35 mouse cellular contexts compared by ENCODE assay signal in genomic region chr6:73469567-73469966, GRCm38 (mm10). TPM values are rescaled to one million over a fixed set of nuclear protein-coding genes. Genes with fewer than 3 reads are reported as not detected.
"Had no signal": no experiment of that assay in that cellular context is flagged by ENCODE, and none has a peak within 500 bp of the region (broad histone marks: within the 10 kb centered on the region; RNA-seq: fewer than 3 reads in every experiment).

Gene 4931417E11Rik (minus strand): TSS chr6:73469667.

- H3K36me3 ChIP-seq: embryonic facial prominence, embryonic 10.5 days; embryonic facial prominence, embryonic 12.5 days; embryonic facial prominence, embryonic 13.5 days; embryonic facial prominence, embryonic 15.5 days; forebrain, embryonic 10.5 days; forebrain, embryonic 12.5 days; forebrain, embryonic 15.5 days had no signal

- H3K4me3 ChIP-seq: embryonic facial prominence, embryonic 10.5 days; embryonic facial prominence, embryonic 12.5 days; embryonic facial prominence, embryonic 13.5 days; embryonic facial prominence, embryonic 15.5 days; erythroblast, embryonic 14.5 days; forebrain, embryonic 10.5 days; forebrain, embryonic 12.5 days; forebrain, embryonic 13.5 days; forebrain, embryonic 15.5 days; gastrocnemius, adult 2 months had no signal

- H3K4me1 ChIP-seq: embryonic facial prominence, embryonic 10.5 days; embryonic facial prominence, embryonic 12.5 days; embryonic facial prominence, embryonic 13.5 days; embryonic facial prominence, embryonic 15.5 days; forebrain, embryonic 10.5 days; forebrain, embryonic 12.5 days; forebrain, embryonic 13.5 days; forebrain, embryonic 15.5 days had no signal

- DNase-seq: cerebellum, adult 18-20 months; cerebellum, adult 2 months; cerebellum, adult 8-10 months; cerebellum, adult 9-10 months; cerebellum, adult 9-11 months; cerebellum, postnatal 10 days; cerebellum, postnatal 14 days; cerebellum, postnatal 25 days; cerebellum, postnatal 36 days; embryo, embryonic 11 days; forebrain, postnatal 0 days; gastrocnemius, adult 2 months; gastrocnemius, postnatal 10 days; gastrocnemius, postnatal 14 days; gastrocnemius, postnatal 25 days; gastrocnemius, postnatal 36 days; heart, adult 11 months; heart, adult 18-20 months had no signal

- H3K9me3 ChIP-seq: embryonic facial prominence, embryonic 10.5 days; embryonic facial prominence, embryonic 12.5 days; embryonic facial prominence, embryonic 13.5 days; embryonic facial prominence, embryonic 15.5 days; forebrain, embryonic 10.5 days; forebrain, embryonic 12.5 days; forebrain, embryonic 13.5 days; forebrain, embryonic 15.5 days had no signal

- ATAC-seq: forebrain, embryonic 13.5 days; forebrain, embryonic 14.5 days; forebrain, embryonic 15.5 days; forebrain, embryonic 16.5 days; forebrain, postnatal 0 days had no signal

- H3K27ac ChIP-seq: embryonic facial prominence, embryonic 10.5 days; embryonic facial prominence, embryonic 12.5 days; embryonic facial prominence, embryonic 13.5 days; embryonic facial prominence, embryonic 15.5 days; forebrain, embryonic 10.5 days; forebrain, embryonic 12.5 days; forebrain, embryonic 13.5 days; forebrain, embryonic 15.5 days; gastrocnemius, adult 2 months had no signal

- H3K4me2 ChIP-seq: embryonic facial prominence, embryonic 12.5 days; embryonic facial prominence, embryonic 13.5 days; embryonic facial prominence, embryonic 15.5 days; forebrain, embryonic 12.5 days; forebrain, embryonic 13.5 days; forebrain, embryonic 15.5 days had no signal

- H3K27me3 ChIP-seq: embryonic facial prominence, embryonic 12.5 days; embryonic facial prominence, embryonic 13.5 days; embryonic facial prominence, embryonic 15.5 days; forebrain, embryonic 12.5 days; forebrain, embryonic 13.5 days; forebrain, embryonic 15.5 days had no signal

- H3K9ac ChIP-seq: embryonic facial prominence, embryonic 12.5 days; embryonic facial prominence, embryonic 13.5 days; embryonic facial prominence, embryonic 15.5 days; forebrain, embryonic 12.5 days; forebrain, embryonic 13.5 days; forebrain, embryonic 15.5 days; forebrain, postnatal 0 days had no signal

RNA-seq across cellular contexts. Expression of gene 4931417E11Rik, which starts in this region (rescaled TPM):
- polyA plus RNA-seq: cerebellum, adult 2 months; cortical plate, adult 2 months; embryonic facial prominence, embryonic 10.5 days; embryonic facial prominence, embryonic 11.5 days; embryonic facial prominence, embryonic 12.5 days; embryonic facial prominence, embryonic 13.5 days; embryonic facial prominence, embryonic 14.5 days; embryonic facial prominence, embryonic 15.5 days; erythroblast, embryonic 14.5 days; forebrain, embryonic 10.5 days; forebrain, embryonic 11.5 days; forebrain, embryonic 12.5 days; forebrain, embryonic 13.5 days; forebrain, embryonic 14.5 days; forebrain, embryonic 15.5 days; forebrain, embryonic 16.5 days; forebrain, postnatal 0 days; frontal cortex, adult 2 months; gonadal fat pad, adult 2 months had no signal
